Mouse (Mus musculus) forelimb bud, embryonic 11.5 days (tissue): ENCODE results near the gene Cavin3.
"Not testable (repeated sequence)": the region's sequence is repeated elsewhere in the genome, so short reads cannot be mapped to it uniquely, and the experiment has no call there.

Source experiments
- DNase-seq: peaks from one replicate; pipeline ENCODE4 v3.0.0-alpha.2; 2012; ENCODE audit warnings: low read depth, low spot score

The Cavin3 gene

DNA sequence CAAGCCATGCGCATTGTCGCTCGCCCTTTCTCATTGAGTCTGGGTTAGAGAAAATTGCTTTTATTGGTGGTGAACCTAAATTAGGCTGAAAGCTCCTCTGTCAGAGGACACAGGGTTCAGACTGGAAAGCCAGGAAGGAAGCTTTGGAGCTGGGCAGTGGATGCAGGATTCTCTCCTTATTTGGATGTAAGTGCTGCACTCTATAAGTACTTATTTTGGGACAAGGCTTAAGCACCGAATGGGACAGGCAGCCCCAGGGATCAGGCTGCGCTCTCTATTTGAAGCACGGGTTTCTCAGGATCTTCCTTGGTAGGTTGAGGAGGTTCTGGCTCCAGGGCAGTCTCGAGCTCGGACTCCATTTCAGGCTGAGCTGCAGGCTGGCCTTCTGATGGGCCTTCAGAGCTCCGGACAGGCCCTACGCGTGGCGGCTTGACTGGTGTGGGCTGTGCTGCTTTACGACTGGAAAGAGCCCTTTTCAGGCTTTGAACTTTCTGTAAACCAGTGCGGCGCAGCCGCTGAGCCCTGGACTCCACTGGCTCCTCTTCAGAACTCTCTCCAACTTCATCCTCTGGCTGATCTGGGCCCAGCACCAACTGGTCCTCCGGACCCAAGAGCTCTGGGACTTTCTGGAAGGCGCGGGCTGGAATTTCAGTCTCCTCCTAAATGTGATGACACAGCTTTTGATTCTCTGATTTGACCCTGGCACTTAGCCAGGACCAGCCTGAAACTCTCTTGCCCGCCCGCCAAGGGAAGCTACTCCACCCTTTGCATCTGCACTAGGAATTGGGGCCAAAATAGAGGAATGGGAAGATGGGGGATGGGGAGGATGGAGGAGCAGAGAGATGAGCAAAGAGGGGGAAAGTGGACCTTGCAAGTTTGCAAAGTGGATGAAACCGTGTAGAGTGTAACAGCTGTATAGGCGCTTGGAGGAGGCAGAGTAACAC lies 1.3 kb downstream of the Cavin3 start:
- no peak for DNase-seq

DNA sequence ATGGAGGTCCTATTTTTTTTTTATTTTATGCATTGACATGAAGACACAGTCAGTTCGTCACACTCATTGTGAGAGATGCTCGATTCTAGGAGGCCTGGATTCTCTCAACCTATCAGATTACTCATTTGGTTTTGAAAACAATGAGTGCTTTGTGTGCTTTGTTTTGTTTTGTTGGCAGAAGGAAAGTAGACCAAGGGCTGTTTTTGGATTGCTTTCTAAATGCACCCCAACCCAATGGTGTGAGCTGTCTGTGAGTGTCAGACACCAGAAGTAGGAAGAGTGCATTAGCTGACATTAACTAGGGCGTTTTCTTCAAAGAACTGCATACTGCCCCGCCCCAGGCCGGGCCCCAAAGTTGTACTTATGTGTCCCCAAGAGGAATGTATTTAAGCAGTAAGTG lies 2.0 kb downstream of the Cavin3 start:
- no peak for DNase-seq

DNA sequence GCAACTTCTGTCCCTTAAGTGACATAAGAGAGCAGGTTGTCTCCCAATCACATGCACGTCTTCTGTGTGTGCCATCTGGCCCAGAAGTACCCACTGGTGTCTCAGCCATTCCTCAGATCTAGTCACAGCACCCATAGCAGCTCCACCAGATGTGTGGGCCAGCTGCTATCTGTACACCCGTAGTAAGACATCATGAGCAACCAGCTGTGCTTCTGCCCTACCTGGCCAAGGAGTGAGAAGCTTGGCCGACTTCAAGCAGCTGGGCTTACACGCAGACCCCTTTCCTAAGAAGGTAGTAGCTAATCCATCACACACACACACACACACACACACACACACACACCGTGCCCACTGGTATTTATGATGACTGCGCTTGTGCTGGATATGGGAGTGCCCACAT lies 2.9 kb downstream of the Cavin3 start:
- DNase-seq = no peak

- no peak for DNase-seq
Observed at GRCm38 (mm10) chr7:105478344-105478743, 3.8 kb downstream of the Cavin3 start.

DNA sequence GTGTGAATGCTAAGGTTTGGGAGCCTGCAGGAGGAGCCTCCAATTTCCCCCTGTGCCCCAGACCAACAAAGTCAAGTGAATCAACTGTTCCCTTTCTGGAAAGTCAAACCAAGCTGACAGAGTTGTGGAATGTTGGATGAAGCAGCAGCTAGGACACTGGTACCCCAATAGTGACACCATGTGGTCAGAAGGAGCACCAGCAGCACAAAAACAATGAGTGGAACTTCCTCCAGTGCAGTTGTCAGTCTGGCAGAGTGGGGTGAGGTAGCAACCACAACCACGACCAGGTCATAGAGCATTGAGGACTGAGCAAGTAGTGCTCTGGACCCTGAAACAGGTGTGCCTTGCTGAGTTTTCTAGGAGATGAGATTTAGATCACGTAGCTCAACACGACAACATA lies 4.3 kb downstream of the Cavin3 start:
- peak; percentile 54 for DNase-seq

DNA sequence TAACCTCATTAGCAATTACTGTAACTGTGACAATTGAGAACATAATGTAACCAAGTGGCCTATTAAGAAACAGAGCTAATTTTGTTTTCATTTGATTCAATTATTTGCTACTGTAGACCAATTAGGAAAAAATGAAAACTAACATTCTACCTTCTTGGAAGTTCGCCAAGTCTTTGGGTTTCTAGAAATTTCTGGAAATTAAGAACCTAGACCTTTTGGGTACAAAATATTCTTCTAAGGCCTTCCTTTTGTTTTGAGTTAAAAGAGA lies 4.7 kb downstream of the Cavin3 start:
- DNase-seq = no peak

DNA sequence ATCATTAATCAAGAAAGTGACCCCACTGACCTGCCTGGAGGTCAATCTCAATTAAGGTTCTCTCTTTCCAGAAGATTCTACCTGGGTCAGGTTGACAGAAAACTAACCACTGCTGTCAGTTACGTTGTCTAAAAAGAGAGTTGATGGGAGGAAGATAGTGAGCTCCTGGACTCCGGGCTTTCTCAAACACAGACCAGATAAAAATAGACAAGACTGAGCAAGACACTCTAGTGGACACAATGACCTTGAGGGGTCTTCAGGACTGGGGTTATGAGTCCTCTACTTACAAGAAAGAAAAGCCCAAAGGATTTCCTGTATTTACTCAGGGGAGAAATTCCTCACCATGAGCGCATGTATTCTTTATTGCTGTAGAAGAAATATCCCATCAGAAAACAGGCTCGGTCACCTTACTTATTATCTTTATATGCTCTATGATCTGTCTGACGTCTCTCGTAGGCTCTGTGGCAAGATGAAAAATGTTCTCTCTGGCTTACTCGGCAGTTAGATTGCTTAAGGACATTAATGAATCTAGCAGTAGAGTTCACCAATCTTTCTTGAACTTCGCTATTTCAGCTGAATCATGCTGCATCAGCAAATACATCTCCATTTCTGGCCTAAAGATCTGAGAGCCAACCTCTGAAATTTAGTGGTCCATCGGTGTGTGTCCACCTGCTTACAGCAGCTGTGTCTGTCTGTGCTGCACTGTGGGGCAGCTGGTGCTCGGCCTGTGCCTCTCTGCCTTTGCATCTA lies 5.2 kb downstream of the Cavin3 start:
- no peak for DNase-seq

- DNase-seq = no peak
Observed at GRCm38 (mm10) chr7:105475396-105475949, 6.6 kb downstream of the Cavin3 start.

- no peak for DNase-seq
Observed at GRCm38 (mm10) chr7:105474771-105475315, 7.3 kb downstream of the Cavin3 start.

DNA sequence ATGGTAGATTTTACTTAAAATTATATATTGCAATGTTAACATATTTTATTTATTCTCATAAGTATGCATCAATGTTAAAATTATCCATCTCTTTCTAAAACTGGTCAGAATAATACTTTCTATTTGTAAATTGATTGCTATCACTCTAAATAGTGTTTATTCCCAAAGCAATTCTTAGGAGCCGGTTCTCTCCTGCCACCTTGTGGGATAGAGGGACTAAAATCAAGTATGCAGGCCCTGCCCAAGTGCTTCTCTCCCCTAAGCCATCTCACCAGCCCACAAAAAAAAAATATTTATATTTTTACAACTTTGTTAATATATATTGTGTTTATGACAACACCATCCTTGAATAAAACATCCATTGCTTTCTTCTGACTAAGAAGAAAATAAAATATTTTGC lies 9.5 kb downstream of the Cavin3 start:
- no peak for DNase-seq

GRCm38 (mm10) chr7:105465505-105465904 lies 16.6 kb downstream of the Cavin3 start:
- DNase-seq = not testable (repeated sequence)

- no peak for DNase-seq
Observed at GRCm38 (mm10) chr7:105458546-105458945, 23.6 kb downstream of the Cavin3 start.

DNA sequence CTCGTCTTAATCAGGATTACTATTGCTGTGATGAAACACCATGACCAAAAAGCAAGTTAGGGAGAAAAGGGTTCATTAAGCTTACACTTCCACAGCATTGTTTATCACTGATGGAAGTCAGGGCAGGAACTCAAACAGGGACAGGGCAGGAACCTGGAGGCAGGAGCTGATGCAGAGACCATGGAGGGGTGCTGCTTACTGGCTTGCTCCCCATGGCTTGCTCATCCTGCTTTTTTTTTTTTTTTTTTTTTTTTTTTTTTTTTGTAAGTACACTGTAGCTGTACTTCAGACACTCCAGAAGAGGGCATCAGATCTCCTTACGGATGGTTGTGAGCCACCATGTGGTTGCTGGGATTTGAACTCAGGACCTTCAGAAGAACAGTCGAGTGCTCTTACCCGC lies 28.8 kb downstream of the Cavin3 start:
- not testable (repeated sequence) for DNase-seq

DNA sequence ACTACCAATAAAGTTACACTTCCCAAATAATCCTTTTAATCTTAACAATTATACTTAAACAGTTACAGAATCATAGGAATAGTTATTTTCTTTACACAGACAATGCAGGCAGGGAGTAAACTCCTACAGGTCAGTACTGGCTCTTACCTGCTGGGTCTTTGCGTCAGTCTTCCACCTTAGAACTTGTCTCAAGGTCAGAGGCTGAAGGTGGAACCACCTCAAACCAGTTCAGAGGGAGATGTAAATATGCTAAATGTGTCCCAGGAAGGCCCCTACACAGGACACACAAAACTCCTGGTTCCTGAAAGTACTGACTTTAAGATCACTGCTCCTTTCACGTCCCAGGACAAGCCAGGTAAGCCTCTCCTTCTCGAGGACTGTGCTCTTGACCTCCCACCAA lies 37.0 kb downstream of the Cavin3 start:
- no peak for DNase-seq

- DNase-seq = no peak
Observed at GRCm38 (mm10) chr7:105441426-105441825, 40.7 kb downstream of the Cavin3 start.

DNA sequence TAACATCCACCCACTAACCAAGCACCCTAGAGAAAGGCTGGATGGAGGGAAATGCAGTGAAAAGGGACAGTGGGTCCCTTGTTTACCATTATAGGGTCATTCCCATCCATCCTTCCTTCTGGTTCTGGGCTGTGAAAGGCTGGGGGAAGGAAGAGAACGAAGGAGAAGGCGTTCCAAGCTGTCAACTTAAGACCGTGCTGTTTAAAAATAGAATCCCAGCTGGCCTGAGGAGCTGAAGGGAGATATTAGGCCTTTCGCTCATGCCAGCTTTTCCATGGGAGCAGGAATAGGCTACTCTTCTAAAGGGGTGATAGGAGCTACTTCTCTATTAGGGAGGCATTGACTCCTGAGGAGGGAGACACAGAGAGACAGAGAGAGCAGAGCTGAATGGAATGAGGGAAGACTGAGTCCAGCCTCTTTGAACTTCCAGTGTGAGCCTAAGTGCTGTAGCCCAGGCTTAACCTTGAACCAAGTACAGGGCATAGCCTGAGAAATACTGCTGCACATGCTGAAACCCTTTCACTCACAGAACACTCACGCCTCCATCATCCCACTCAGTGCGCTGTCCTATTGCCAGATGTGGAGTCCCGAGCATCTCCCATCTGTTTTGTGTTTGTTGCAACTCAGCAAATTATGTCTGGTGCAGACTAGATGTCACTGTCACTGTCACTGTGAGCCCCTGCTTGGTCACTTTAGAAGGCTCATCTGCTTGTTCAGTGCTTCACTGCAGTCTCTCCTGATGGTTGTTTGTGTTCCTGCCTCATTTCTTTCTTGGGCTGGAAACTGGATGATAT lies 43.9 kb downstream of the Cavin3 start:
- no peak for DNase-seq

DNA sequence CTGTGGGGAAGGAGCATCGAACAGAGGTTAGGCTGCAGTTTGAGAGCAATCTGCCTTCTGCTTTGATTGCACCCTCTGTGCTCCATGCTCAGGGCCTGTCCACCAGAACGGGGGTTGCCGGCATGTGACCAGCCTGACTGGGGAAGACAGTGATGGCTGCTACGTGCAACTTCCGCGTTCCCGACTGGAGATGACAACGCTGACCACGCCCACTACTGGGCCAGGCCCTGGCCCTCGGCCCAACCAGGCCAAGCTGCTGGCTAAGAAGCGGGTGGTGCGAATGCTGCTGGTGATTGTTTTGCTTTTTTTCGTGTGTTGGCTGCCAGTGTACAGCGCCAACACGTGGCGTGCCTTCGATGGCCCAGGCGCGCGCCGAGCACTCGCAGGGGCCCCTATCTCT lies 47.3 kb downstream of the Cavin3 start:
- no peak for DNase-seq

- DNase-seq = no peak
Observed at GRCm38 (mm10) chr7:105433859-105434258, 48.2 kb downstream of the Cavin3 start.

GRCm38 (mm10) chr7:105432058-105432457 lies 50.0 kb downstream of the Cavin3 start:
- no peak for DNase-seq
